Comparison of ENCODE assay signal across 8 mouse cellular contexts in genomic region chrX:7658031-7658784, GRCm38 (mm10). TPM values are rescaled to one million over a fixed set of nuclear protein-coding genes. Genes with fewer than 3 reads are reported as not detected.
DNase-seq lines count a peak whose midpoint lies in the region; ATAC-seq and TF ChIP-seq lines count a peak whose summit lies in the region.

No protein-coding gene starts in this region.

- H3K4me3 ChIP-seq in ES-Bruce4 (ENCODE audit: low read depth, low read length): peak overlapping the region; percentile 42
- peak overlapping the region; percentile 54 for H3K4me3 ChIP-seq in heart, embryonic 11.5 days (ENCODE audit: low read depth, low read length)
- H3K4me3 ChIP-seq in kidney, embryonic 15.5 days (replicated peaks): peak overlapping the region; percentile 57

- WGBS in heart, embryonic 11.5 days (ENCODE audit: insufficient replicate concordance): 16% methylated on average over 15 of the region's 15 CpGs
- 20% methylated on average over 15 of the region's 15 CpGs for WGBS in kidney, embryonic 15.5 days

- TF ChIP-seq CTCF in ES-Bruce4 (IDR thresholded peaks at IDR 0.05; ENCODE audit: low read depth, low read length): no peak

- H3K9ac ChIP-seq in ES-Bruce4 (ENCODE audit: low read depth, poor library complexity, severe bottlenecking): peak overlapping the region; percentile 58; the same call in 1 of the 2 replicates
- no peak overlapping the region for H3K9ac ChIP-seq in heart, embryonic 11.5 days (ENCODE audit: low read depth, low read length)
- peak overlapping the region; percentile 50; the same call in 1 of the 2 replicates for H3K9ac ChIP-seq in kidney, embryonic 15.5 days

- TF ChIP-seq POLR2A in ES-Bruce4 (IDR thresholded peaks at IDR 0.05; ENCODE audit: insufficient read depth, low read length): no peak

- H3K27ac ChIP-seq in ES-Bruce4 (ENCODE audit: insufficient read depth, low read length): no peak overlapping the region
- H3K27ac ChIP-seq in heart, embryonic 11.5 days (ENCODE audit: low read depth, low read length): peak overlapping the region; percentile 41
- H3K27ac ChIP-seq in kidney, embryonic 15.5 days: peak overlapping the region; percentile 89

- H3K4me2 ChIP-seq in heart, embryonic 11.5 days: peak overlapping the region; percentile 66
- peak overlapping the region; percentile 65 for H3K4me2 ChIP-seq in kidney, embryonic 15.5 days

- H3K4me1 ChIP-seq in ES-Bruce4 (ENCODE audit: control insufficient read depth, insufficient read depth, low read length): no peaks in the 10 kb centered on the region
- H3K4me1 ChIP-seq in heart, embryonic 11.5 days (ENCODE audit: control insufficient read depth, insufficient read depth, low read length): 0 out of 2 replicates have a peak, but pooled peaks cover 2% of the 10 kb centered on the region
- H3K4me1 ChIP-seq in kidney, embryonic 15.5 days: peaks cover 14% of the 10 kb centered on the region; the same call in 1 of the 2 replicates

- no peaks in the 10 kb centered on the region for H3K9me3 ChIP-seq in ES-Bruce4 (replicated peaks; ENCODE audit: control insufficient read depth, insufficient read depth, low read length, poor library complexity, severe bottlenecking)
- H3K9me3 ChIP-seq in heart, embryonic 11.5 days (replicated peaks; ENCODE audit: control insufficient read depth, low read length): no peaks in the 10 kb centered on the region
- no peaks in the 10 kb centered on the region for H3K9me3 ChIP-seq in kidney, embryonic 15.5 days (replicated peaks)

- DNase-seq in lung, postnatal 36 days: peak; percentile 68
- peak; percentile 56 for DNase-seq in yolk sac, embryonic 10.5 days (ENCODE audit: low spot score)
- no peak for DNase-seq in layer of hippocampus, postnatal 25 days (ENCODE audit: extremely low spot score in 1 of 2, low spot score in 1 of 2)
- DNase-seq in layer of hippocampus, adult 9-10 months (ENCODE audit: low spot score): no peak

- no peak for TF ChIP-seq EP300 in ES-Bruce4 (IDR thresholded peaks at IDR 0.05; ENCODE audit: insufficient read depth, low read depth, low read length)

- H3K36me3 ChIP-seq in ES-Bruce4 (ENCODE audit: control insufficient read depth, insufficient read depth, low read length, poor library complexity, severe bottlenecking): no peaks in the 10 kb centered on the region
- no peaks in the 10 kb centered on the region; the same call in 1 of the 2 replicates for H3K36me3 ChIP-seq in heart, embryonic 11.5 days (ENCODE audit: control insufficient read depth, insufficient read depth, low read length)
- 0 out of 2 replicates have a peak, but pooled peaks cover 5% of the 10 kb centered on the region for H3K36me3 ChIP-seq in kidney, embryonic 15.5 days

- H3K27me3 ChIP-seq in ES-Bruce4 (ENCODE audit: control insufficient read depth, insufficient read depth, low read length, poor library complexity, severe bottlenecking): no peaks in the 10 kb centered on the region
- H3K27me3 ChIP-seq in heart, embryonic 11.5 days (ENCODE audit: control insufficient read depth, insufficient read depth, low read length): no peaks in the 10 kb centered on the region
- no peaks in the 10 kb centered on the region for H3K27me3 ChIP-seq in kidney, embryonic 15.5 days

- ATAC-seq in common myeloid progenitor, adult 5-6 weeks (replicated peaks; ENCODE audit: low read depth, poor library complexity, severe bottlenecking): peak; percentile 66
- ATAC-seq in heart, embryonic 11.5 days (replicated peaks; ENCODE audit: insufficient number of reproducible peaks, low FRiP score, low TSS enrichment): peak; percentile 61
- ATAC-seq in kidney, embryonic 15.5 days (replicated peaks; ENCODE audit: low FRiP score): peak; percentile 88

RNA-seq across cellular contexts. Expression of gene Prickle3, which starts 1.1 kb away (rescaled TPM):
- polyA plus RNA-seq in ES-Bruce4 (2011; ENCODE audit: insufficient read depth, insufficient read length, low read depth, missing spikeins): 5.8 and 6.1 TPM in 2 replicates
- total RNA-seq in common myeloid progenitor, adult 5-6 weeks (2017): 3.4 and 4.6 TPM in 2 replicates
- 4.4 and 5.2 TPM in 2 replicates for polyA plus RNA-seq in heart, embryonic 11.5 days (2014; fragmentation: Nextera tagmentation; extraction: Ambion mirVana)
- 10.9 and 13.2 TPM in 2 replicates for polyA plus RNA-seq in kidney, embryonic 15.5 days (2015; fragmentation: Nextera tagmentation; extraction: Ambion mirVana)
- under 1 TPM; 0.57 to 0.82 TPM for total RNA-seq in layer of hippocampus, postnatal 25 days (2021)

RNA-seq across cellular contexts. Expression of gene Plp2, which starts 13.0 kb away (rescaled TPM):
- polyA plus RNA-seq in ES-Bruce4 (2011; ENCODE audit: insufficient read depth, insufficient read length, low read depth, missing spikeins): 239 and 246 TPM in 2 replicates
- 42.5 and 44.7 TPM in 2 replicates for total RNA-seq in common myeloid progenitor, adult 5-6 weeks (2017)
- polyA plus RNA-seq in heart, embryonic 11.5 days (2014; fragmentation: Nextera tagmentation; extraction: Ambion mirVana): 171 and 181 TPM in 2 replicates
- 156 and 168 TPM in 2 replicates for polyA plus RNA-seq in kidney, embryonic 15.5 days (2015; fragmentation: Nextera tagmentation; extraction: Ambion mirVana)
- total RNA-seq in layer of hippocampus, postnatal 25 days (2021): 1 to 10 TPM; 5.0 to 6.2 TPM

RNA-seq across cellular contexts. Expression of gene Syp, which starts 19.9 kb away (rescaled TPM):
- 5.3 and 5.9 TPM in 2 replicates for polyA plus RNA-seq in ES-Bruce4 (2011; ENCODE audit: insufficient read depth, insufficient read length, low read depth, missing spikeins)
- total RNA-seq in common myeloid progenitor, adult 5-6 weeks (2017): 1.6 TPM in 1 of 2 replicates, not detected in the other
- polyA plus RNA-seq in heart, embryonic 11.5 days (2014; fragmentation: Nextera tagmentation; extraction: Ambion mirVana): 0.74 and 1.6 TPM in 2 replicates
- polyA plus RNA-seq in kidney, embryonic 15.5 days (2015; fragmentation: Nextera tagmentation; extraction: Ambion mirVana): 2.2 and 5.5 TPM in 2 replicates
- total RNA-seq in layer of hippocampus, postnatal 25 days (2021): 1,000 to 10,000 TPM; 1,873 to 2,127 TPM

RNA-seq across cellular contexts. Expression of gene Magix, which starts 22.8 kb away (rescaled TPM):
- polyA plus RNA-seq in ES-Bruce4 (2011; ENCODE audit: insufficient read depth, insufficient read length, low read depth, missing spikeins): not detected in 2 replicates
- total RNA-seq in common myeloid progenitor, adult 5-6 weeks (2017): 0.68 TPM in 1 of 2 replicates, not detected in the other
- polyA plus RNA-seq in heart, embryonic 11.5 days (2014; fragmentation: Nextera tagmentation; extraction: Ambion mirVana): not detected in 2 replicates
- 0.58 and 0.68 TPM in 2 replicates for polyA plus RNA-seq in kidney, embryonic 15.5 days (2015; fragmentation: Nextera tagmentation; extraction: Ambion mirVana)
- under 1 TPM; 0.17 to 0.77 TPM for total RNA-seq in layer of hippocampus, postnatal 25 days (2021)

RNA-seq across cellular contexts. Expression of gene Gpkow, which starts 38.7 kb away (rescaled TPM):
- 14.7 and 17.1 TPM in 2 replicates for polyA plus RNA-seq in ES-Bruce4 (2011; ENCODE audit: insufficient read depth, insufficient read length, low read depth, missing spikeins)
- 19.6 and 22.4 TPM in 2 replicates for total RNA-seq in common myeloid progenitor, adult 5-6 weeks (2017)
- 31.2 and 35.7 TPM in 2 replicates for polyA plus RNA-seq in heart, embryonic 11.5 days (2014; fragmentation: Nextera tagmentation; extraction: Ambion mirVana)
- polyA plus RNA-seq in kidney, embryonic 15.5 days (2015; fragmentation: Nextera tagmentation; extraction: Ambion mirVana): 40.3 and 42.5 TPM in 2 replicates
- 10 to 100 TPM; 35.7 to 36.5 TPM for total RNA-seq in layer of hippocampus, postnatal 25 days (2021)

Comparison
In these comparisons a context has a peak if more than half of its experiments do, and no peak if none do; other contexts are left out.
1. DNase-seq: peak in lung, postnatal 36 days (single experiment) and yolk sac, embryonic 10.5 days (single experiment); none in layer of hippocampus, postnatal 25 days (0 of 2) and layer of hippocampus, adult 9-10 months (single experiment).
2. Peak in every context shown above with its lines, with median percentiles within 50 percentile points of each other: H3K4me3 ChIP-seq and ATAC-seq.